ENCODE assay signal across 9 mouse cellular contexts in the genomic region with DNA sequence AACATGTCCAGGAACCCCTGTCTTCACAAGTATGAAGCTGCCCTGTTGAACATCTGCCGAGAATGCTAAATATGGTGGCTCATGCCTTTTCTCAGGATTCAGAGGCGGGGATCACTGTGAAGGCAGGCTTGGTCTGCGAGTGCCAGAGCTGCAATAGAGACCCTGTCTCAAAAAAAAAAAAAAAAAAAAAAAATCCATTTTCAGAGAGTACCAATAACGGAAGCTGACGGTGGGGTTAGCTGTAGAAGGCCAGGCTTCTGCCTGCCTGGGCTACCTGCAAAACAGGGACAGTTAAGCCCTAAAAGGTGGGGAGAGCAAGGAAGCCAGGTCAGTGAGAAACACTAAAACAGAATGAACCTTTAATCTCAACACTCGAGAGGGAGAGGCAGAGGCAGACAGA. TPM values are rescaled to one million over a fixed set of nuclear protein-coding genes. Genes with fewer than 3 reads are reported as not detected.
DNase-seq lines count a peak whose midpoint lies in the region; ATAC-seq and TF ChIP-seq lines count a peak whose summit lies in the region.
"Had no signal": no experiment of that assay in that cellular context is flagged by ENCODE, and none has a peak within 500 bp of the region (broad histone marks: within the 10 kb centered on the region; RNA-seq: fewer than 3 reads in every experiment).

No protein-coding gene starts in this region.

- H3K36me3 ChIP-seq in lung, postnatal 0 days (ENCODE audit: insufficient read depth, low read length) = peaks cover 15% of the 10 kb centered on the region
- H3K36me3 ChIP-seq in limb, embryonic 14.5 days (ENCODE audit: control insufficient read depth, insufficient read depth, low read length) = peaks cover 31% of the 10 kb centered on the region
- H3K36me3 ChIP-seq in stomach, embryonic 14.5 days (ENCODE audit: control insufficient read depth, insufficient read depth, low read length) = peaks cover 33% of the 10 kb centered on the region

- no peaks in the 10 kb centered on the region for H3K27me3 ChIP-seq in lung, postnatal 0 days (replicated peaks; ENCODE audit: insufficient read depth, low read length)
- no peaks in the 10 kb centered on the region for H3K27me3 ChIP-seq in limb, embryonic 14.5 days (ENCODE audit: control insufficient read depth, insufficient read depth, low read length)
- H3K27me3 ChIP-seq in stomach, embryonic 14.5 days (ENCODE audit: control insufficient read depth, insufficient read depth, low read length) = no peaks in the 10 kb centered on the region

- no peak for TF ChIP-seq EP300 in lung, postnatal 0 days (IDR thresholded peaks at IDR 0.05)

- no peaks in the 10 kb centered on the region for H3K9me3 ChIP-seq in lung, postnatal 0 days (ENCODE audit: low read length)
- no peaks in the 10 kb centered on the region for H3K9me3 ChIP-seq in limb, embryonic 14.5 days (ENCODE audit: control insufficient read depth, low read length)
- H3K9me3 ChIP-seq in stomach, embryonic 14.5 days (ENCODE audit: control insufficient read depth, low read depth, low read length) = no peaks in the 10 kb centered on the region

- no peak for ATAC-seq in lung, postnatal 0 days
- ATAC-seq in limb, embryonic 14.5 days (ENCODE audit: low FRiP score, low read depth) = no peak
- ATAC-seq in stomach, embryonic 14.5 days (ENCODE audit: insufficient number of reproducible peaks, insufficient read depth, low FRiP score, low read depth) = no peak

- peak overlapping the region; percentile 77; the same call in 1 of the 2 replicates for H3K4me3 ChIP-seq in lung, postnatal 0 days (ENCODE audit: low read depth, low read length)
- H3K4me3 ChIP-seq in embryonic fibroblast, embryonic 13.5 days (ENCODE audit: insufficient read depth, low read length) = peak overlapping the region; percentile 54
- peak overlapping the region; percentile 83 for H3K4me3 ChIP-seq in limb, embryonic 14.5 days (replicated peaks; ENCODE audit: low read length)
- peak overlapping the region; percentile 89 for H3K4me3 ChIP-seq in stomach, embryonic 14.5 days (ENCODE audit: low read depth, low read length)

- no peak overlapping the region for H3K9ac ChIP-seq in lung, postnatal 0 days (replicated peaks; ENCODE audit: low read depth)
- no peak overlapping the region for H3K9ac ChIP-seq in limb, embryonic 14.5 days (ENCODE audit: low read depth, low read length, severe bottlenecking)
- no peak overlapping the region for H3K9ac ChIP-seq in stomach, embryonic 14.5 days (replicated peaks; ENCODE audit: low read depth, low read length)

- no peak overlapping the region; the same call in 1 of the 2 replicates for H3K4me2 ChIP-seq in lung, postnatal 0 days (replicated peaks; ENCODE audit: low read depth, low read length)
- peak overlapping the region; percentile 52 for H3K4me2 ChIP-seq in limb, embryonic 14.5 days (replicated peaks; ENCODE audit: low read depth, low read length, severe bottlenecking)
- H3K4me2 ChIP-seq in stomach, embryonic 14.5 days (replicated peaks; ENCODE audit: low read depth, low read length) = peak overlapping the region; percentile 44

- no peak for TF ChIP-seq POLR2A in embryonic fibroblast, embryonic 13.5 days (IDR thresholded peaks at IDR 0.05; ENCODE audit: low read depth, low read length)
- no peak for TF ChIP-seq POLR2A in limb, embryonic 14.5 days (IDR thresholded peaks at IDR 0.05; ENCODE audit: borderline replicate concordance, extremely low read depth, insufficient read depth, insufficient read length)

- no peak overlapping the region for H3K27ac ChIP-seq in lung, postnatal 0 days (ENCODE audit: low read length)
- no peak overlapping the region for H3K27ac ChIP-seq in embryonic fibroblast, embryonic 13.5 days (ENCODE audit: insufficient read depth, low read length)
- no peak overlapping the region for H3K27ac ChIP-seq in limb, embryonic 14.5 days (replicated peaks; ENCODE audit: low read depth, low read length)
- no peak overlapping the region for H3K27ac ChIP-seq in stomach, embryonic 14.5 days (ENCODE audit: low read length)

- no peak for DNase-seq in lung, postnatal 0 days (ENCODE audit: low spot score)
- DNase-seq in lung, postnatal 36 days = no peak
- DNase-seq in limb, embryonic 14.5 days (ENCODE audit: low spot score) = no peak
- no peak for DNase-seq in thymus, postnatal 4 days
- DNase-seq in urinary bladder, postnatal 36 days (ENCODE audit: low spot score in 2 of 2) = no peak
- DNase-seq in adrenal gland, adult 2 months = no peak

- H3K4me1 ChIP-seq in lung, postnatal 0 days (ENCODE audit: insufficient read depth, low read depth, low read length) = peaks cover 4% of the 10 kb centered on the region; the same call in 1 of the 2 replicates
- H3K4me1 ChIP-seq in embryonic fibroblast, embryonic 13.5 days (ENCODE audit: control insufficient read depth, insufficient read depth, low read length) = peaks cover 3% of the 10 kb centered on the region; the same call in 1 of the 2 replicates
- peaks cover 5% of the 10 kb centered on the region for H3K4me1 ChIP-seq in limb, embryonic 14.5 days (ENCODE audit: control insufficient read depth, insufficient read depth, low read length)
- peaks cover 5% of the 10 kb centered on the region; the same call in 1 of the 2 replicates for H3K4me1 ChIP-seq in stomach, embryonic 14.5 days (ENCODE audit: control insufficient read depth, insufficient read depth, low read length)

- TF ChIP-seq CTCF in lung, postnatal 0 days (IDR thresholded peaks at IDR 0.05) = no peak
- TF ChIP-seq CTCF in embryonic fibroblast, embryonic 13.5 days (IDR thresholded peaks at IDR 0.05; ENCODE audit: borderline replicate concordance, insufficient read depth, low read length) = no peak

- 89% methylated on average over 6 of the region's 6 CpGs for WGBS in lung, postnatal 0 days
- 91% methylated on average over 6 of the region's 6 CpGs for WGBS in limb, embryonic 14.5 days
- 87% methylated on average over 6 of the region's 6 CpGs for WGBS in stomach, embryonic 14.5 days

RNA-seq across cellular contexts. Expression of a gene that starts 0.8 kb away (rescaled TPM):
- polyA plus RNA-seq in lung, postnatal 0 days (2015; fragmentation: Nextera tagmentation; extraction: Ambion mirVana) = 575 and 592 TPM in 2 replicates
- polyA plus RNA-seq in embryonic fibroblast, embryonic 13.5 days (2011; ENCODE audit: insufficient read length, low read depth, missing spikeins) = 1,187 and 1,359 TPM in 2 replicates
- 876 and 1,182 TPM in 2 replicates for polyA plus RNA-seq in limb, embryonic 14.5 days (2012; rRNA removed)
- polyA plus RNA-seq in limb, embryonic 14.5 days (2014; fragmentation: Nextera tagmentation; extraction: Ambion mirVana) = 1,044 and 1,048 TPM in 2 replicates
- 1,014 and 1,021 TPM in 2 replicates for polyA plus RNA-seq in stomach, embryonic 14.5 days (2014; fragmentation: Nextera tagmentation; extraction: Ambion mirVana)
- 100 to 1,000 TPM; 166 to 524 TPM for total RNA-seq in adrenal gland, adult 2 months (2021)
- polyA plus RNA-seq in adrenal gland, adult 2 months (2012; rRNA removed) = 79.2 and 83.3 TPM in 2 replicates

RNA-seq across cellular contexts. Expression of a gene that starts 12.9 kb away (rescaled TPM):
- polyA plus RNA-seq in lung, postnatal 0 days (2015; fragmentation: Nextera tagmentation; extraction: Ambion mirVana) = 18.9 and 21.5 TPM in 2 replicates
- 14.0 and 16.7 TPM in 2 replicates for polyA plus RNA-seq in embryonic fibroblast, embryonic 13.5 days (2011; ENCODE audit: insufficient read length, low read depth, missing spikeins)
- polyA plus RNA-seq in limb, embryonic 14.5 days (2012; rRNA removed) = 23.7 and 31.9 TPM in 2 replicates
- 26.5 and 26.6 TPM in 2 replicates for polyA plus RNA-seq in limb, embryonic 14.5 days (2014; fragmentation: Nextera tagmentation; extraction: Ambion mirVana)
- 29.1 and 29.8 TPM in 2 replicates for polyA plus RNA-seq in stomach, embryonic 14.5 days (2014; fragmentation: Nextera tagmentation; extraction: Ambion mirVana)
- total RNA-seq in adrenal gland, adult 2 months (2021) = 10 to 100 TPM in 1 of 2 experiments, 1 to 10 TPM in 1; 9.5 to 14.7 TPM
- polyA plus RNA-seq in adrenal gland, adult 2 months (2012; rRNA removed) = 4.0 and 5.1 TPM in 2 replicates

RNA-seq across cellular contexts. Expression of a gene that starts 13.4 kb away (rescaled TPM):
- 2.2 and 2.8 TPM in 2 replicates for polyA plus RNA-seq in lung, postnatal 0 days (2015; fragmentation: Nextera tagmentation; extraction: Ambion mirVana)
- polyA plus RNA-seq in embryonic fibroblast, embryonic 13.5 days (2011; ENCODE audit: insufficient read length, low read depth, missing spikeins) = not detected in 2 replicates
- 0.12 and 0.36 TPM in 2 replicates for polyA plus RNA-seq in limb, embryonic 14.5 days (2012; rRNA removed)
- 0.28 and 0.32 TPM in 2 replicates for polyA plus RNA-seq in limb, embryonic 14.5 days (2014; fragmentation: Nextera tagmentation; extraction: Ambion mirVana)
- 0.70 and 1.2 TPM in 2 replicates for polyA plus RNA-seq in stomach, embryonic 14.5 days (2014; fragmentation: Nextera tagmentation; extraction: Ambion mirVana)
- 1 to 10 TPM; 4.1 to 4.5 TPM for total RNA-seq in adrenal gland, adult 2 months (2021)
- 1.9 and 2.2 TPM in 2 replicates for polyA plus RNA-seq in adrenal gland, adult 2 months (2012; rRNA removed)

RNA-seq across cellular contexts. Expression of a gene that starts 38.5 kb away (rescaled TPM):
- 54.5 TPM in 2 replicates for polyA plus RNA-seq in lung, postnatal 0 days (2015; fragmentation: Nextera tagmentation; extraction: Ambion mirVana)
- polyA plus RNA-seq in embryonic fibroblast, embryonic 13.5 days (2011; ENCODE audit: insufficient read length, low read depth, missing spikeins) = 22.0 and 30.6 TPM in 2 replicates
- 23.4 and 27.9 TPM in 2 replicates for polyA plus RNA-seq in limb, embryonic 14.5 days (2012; rRNA removed)
- 66.3 and 66.7 TPM in 2 replicates for polyA plus RNA-seq in limb, embryonic 14.5 days (2014; fragmentation: Nextera tagmentation; extraction: Ambion mirVana)
- polyA plus RNA-seq in stomach, embryonic 14.5 days (2014; fragmentation: Nextera tagmentation; extraction: Ambion mirVana) = 78.2 and 79.1 TPM in 2 replicates
- 10 to 100 TPM; 80.5 to 83.4 TPM for total RNA-seq in adrenal gland, adult 2 months (2021)
- polyA plus RNA-seq in adrenal gland, adult 2 months (2012; rRNA removed) = 10.6 and 12.3 TPM in 2 replicates

RNA-seq across cellular contexts. Expression of a gene that starts 54.2 kb away (rescaled TPM):
- not detected in 2 replicates for polyA plus RNA-seq in lung, postnatal 0 days (2015; fragmentation: Nextera tagmentation; extraction: Ambion mirVana)
- polyA plus RNA-seq in embryonic fibroblast, embryonic 13.5 days (2011; ENCODE audit: insufficient read length, low read depth, missing spikeins) = not detected in 2 replicates
- polyA plus RNA-seq in limb, embryonic 14.5 days (2012; rRNA removed) = not detected in 2 replicates
- not detected in 2 replicates for polyA plus RNA-seq in limb, embryonic 14.5 days (2014; fragmentation: Nextera tagmentation; extraction: Ambion mirVana)
- polyA plus RNA-seq in stomach, embryonic 14.5 days (2014; fragmentation: Nextera tagmentation; extraction: Ambion mirVana) = not detected in 2 replicates
- total RNA-seq in adrenal gland, adult 2 months (2021) = not detected
- polyA plus RNA-seq in adrenal gland, adult 2 months (2012; rRNA removed) = not detected in 2 replicates
- polyA plus RNA-seq: brain, embryonic 14.5 days had no signal
